Mouse (Mus musculus) adrenal gland, postnatal 25 days (tissue): ENCODE data around the gene Fam166b. TPM values are rescaled to one million over a fixed set of nuclear protein-coding genes. Genes with fewer than 3 reads are reported as not detected.

Experiments
- DNase-seq: peaks from one replicate; pipeline ENCODE4 v3.0.0; 2021; ENCODE audit warnings: mixed read lengths
- total RNA-seq: library from RNA; stranded (reverse); gene quantifications from 2 replicates; pipeline ENCODE4 v1.2.3, GENCODE M21; 2021

The Fam166b gene
- total RNA-seq, 1 experiment from 2014 or later, result not detected

- no peak for DNase-seq
Measured at GRCm38 (mm10) chr4:43379601-43380000, 49.3 kb downstream of the Fam166b start.

Other genes with a start within 250 kb of the Fam166b start
- gene Atp8b5, start 162.0 kb downstream of the Fam166b start, total RNA-seq, result 0.57 and 1.2 TPM in 2 replicates
- gene Rusc2, start 47.2 kb downstream of the Fam166b start, total RNA-seq, result 38.6 and 62.1 TPM in 2 replicates
- gene Tesk1, start 12.8 kb upstream of the Fam166b start, total RNA-seq, result 51.3 and 53.2 TPM in 2 replicates
- 2.9 TPM in 1 of 2 replicates, not detected in the other for gene Cd72, start 25.5 kb upstream of the Fam166b start, total RNA-seq
- 0.24 TPM in 1 of 2 replicates, not detected in the other for gene Sit1, start 54.6 kb upstream of the Fam166b start, total RNA-seq
- gene Ccdc107, start 63.8 kb upstream of the Fam166b start, total RNA-seq, result 54.6 and 58.2 TPM in 2 replicates
- 4.6 and 7.4 TPM in 2 replicates for gene Arhgef39, start 70.6 kb upstream of the Fam166b start, total RNA-seq
- gene Car9, start 77.8 kb upstream of the Fam166b start, total RNA-seq, result 0.61 TPM in 1 of 2 replicates, not detected in the other
- 98.8 and 110 TPM in 2 replicates for gene Tpm2, start 94.6 kb upstream of the Fam166b start, total RNA-seq
- 111 and 172 TPM in 2 replicates for gene Creb3, start 133.2 kb upstream of the Fam166b start, total RNA-seq
- 229 and 303 TPM in 2 replicates for gene Tln1, start 133.6 kb upstream of the Fam166b start, total RNA-seq
- gene Rgp1, start 149.6 kb upstream of the Fam166b start, total RNA-seq, result 50.5 and 58.9 TPM in 2 replicates
- 11.9 and 15.4 TPM in 2 replicates for gene Gba2, start 149.7 kb upstream of the Fam166b start, total RNA-seq
- 4.5 and 5.7 TPM in 2 replicates for gene Msmp, start 155.4 kb upstream of the Fam166b start, total RNA-seq
- 26.9 and 37.9 TPM in 2 replicates for gene Npr2, start 202.8 kb upstream of the Fam166b start, total RNA-seq
- gene Spag8, start 224.5 kb upstream of the Fam166b start, total RNA-seq, result 0.55 TPM in 1 of 2 replicates, not detected in the other
- gene Hint2, start 227.3 kb upstream of the Fam166b start, total RNA-seq, result 63.7 and 75.0 TPM in 2 replicates
- gene Tmem8b, start 239.8 kb upstream of the Fam166b start, total RNA-seq, result 4.3 and 7.4 TPM in 2 replicates
- gene Fam221b, start 240.0 kb upstream of the Fam166b start, total RNA-seq, result 0.21 TPM in 1 of 2 replicates, not detected in the other